Comparison of ENCODE assay signal across 11 mouse cellular contexts in the genomic region with DNA sequence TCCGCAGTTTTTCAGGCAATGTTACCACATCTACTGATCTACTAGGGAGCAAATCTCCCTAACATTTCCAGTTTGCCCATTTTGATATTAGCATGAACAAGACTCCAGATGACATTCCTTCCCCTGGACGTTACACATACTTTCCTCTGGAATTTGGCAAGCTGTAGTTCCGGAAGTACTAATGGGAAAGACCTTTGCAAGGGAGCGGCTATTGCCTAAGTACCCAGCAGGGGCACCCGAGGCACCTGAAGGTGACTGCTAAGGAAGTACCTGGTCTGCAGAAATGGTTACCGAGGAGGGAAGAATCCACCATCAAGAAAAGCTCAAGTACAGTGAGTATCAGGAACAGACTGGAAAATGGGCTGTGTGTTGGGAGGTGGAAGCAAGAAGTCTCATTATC. TPM values are rescaled to one million over a fixed set of nuclear protein-coding genes. Genes with fewer than 3 reads are reported as not detected.
A peak's percentile ranks its signal among the peaks of the same experiment; 100 is the strongest.
DNase-seq lines count a peak whose midpoint lies in the region; ATAC-seq and TF ChIP-seq lines count a peak whose summit lies in the region.
"Had no signal": no experiment of that assay in that cellular context is flagged by ENCODE, and none has a peak within 500 bp of the region (broad histone marks: within the 10 kb centered on the region; RNA-seq: fewer than 3 reads in every experiment).

No protein-coding gene starts in this region.

- no peak overlapping the region for H3K4me2 ChIP-seq in liver, embryonic 14.5 days (ENCODE audit: low read depth)
- H3K4me2 ChIP-seq in liver, embryonic 12.5 days = no peak overlapping the region
- 0 out of 2 replicates have a peak overlapping the region, but pooled peaks have one; percentile 18 for H3K4me2 ChIP-seq in kidney, embryonic 16.5 days (replicated peaks; ENCODE audit: low read depth, low read length)
- H3K4me2 ChIP-seq: embryonic facial prominence, embryonic 15.5 days; hindbrain, embryonic 13.5 days had no signal

- H3K4me1 ChIP-seq in liver, embryonic 14.5 days (replicated peaks; ENCODE audit: control insufficient read depth in 2 of 2, insufficient read depth in 2 of 2, low read length in 1 of 2) = peaks cover 0 to 14% of the 10 kb centered on the region in 2 experiments; a peak in 2 of 4 replicates
- H3K4me1 ChIP-seq in liver, embryonic 12.5 days = peaks cover 5% of the 10 kb centered on the region; the same call in 1 of the 2 replicates
- peaks cover 25% of the 10 kb centered on the region for H3K4me1 ChIP-seq in kidney, embryonic 16.5 days (ENCODE audit: insufficient read depth, low read length)
- H3K4me1 ChIP-seq in small intestine, adult 2 months (ENCODE audit: control insufficient read depth, insufficient read depth, insufficient read length, low read length) = peaks cover 2% of the 10 kb centered on the region
- H3K4me1 ChIP-seq in cerebellum, adult 2 months (ENCODE audit: control insufficient read depth, insufficient read depth, low read length) = no peaks in the 10 kb centered on the region

- peak; percentile 32; the same call in 1 of the 2 replicates for TF ChIP-seq CTCF in liver, embryonic 14.5 days (IDR thresholded peaks at IDR 0.05; ENCODE audit: low read depth)
- peak; percentile 39; the same call in 1 of the 2 replicates for TF ChIP-seq CTCF in small intestine, adult 2 months (IDR thresholded peaks at IDR 0.05; ENCODE audit: extremely low read depth, insufficient read length, insufficient replicate concordance, low read depth, low read length)
- TF ChIP-seq CTCF in cerebellum, adult 2 months (IDR thresholded peaks at IDR 0.05; ENCODE audit: borderline replicate concordance, insufficient read depth, low read depth, low read length) = no peak

- no peak overlapping the region for H3K4me3 ChIP-seq in liver, embryonic 14.5 days (ENCODE audit: insufficient read depth in 1 of 2, low read depth in 2 of 2, low read length in 2 of 2)
- no peak overlapping the region for H3K4me3 ChIP-seq in liver, embryonic 12.5 days
- H3K4me3 ChIP-seq in kidney, embryonic 16.5 days (ENCODE audit: low read length) = no peak overlapping the region
- H3K4me3 ChIP-seq in small intestine, adult 2 months (ENCODE audit: low read depth, low read length) = no peak overlapping the region
- no peak overlapping the region for H3K4me3 ChIP-seq in cerebellum, adult 2 months (replicated peaks; ENCODE audit: insufficient read depth, low read depth, low read length)
- H3K4me3 ChIP-seq: embryonic facial prominence, embryonic 15.5 days; hindbrain, embryonic 13.5 days had no signal

- H3K36me3 ChIP-seq in liver, embryonic 14.5 days (replicated peaks; ENCODE audit: control insufficient read depth, insufficient read depth, low read depth) = no peaks in the 10 kb centered on the region
- H3K36me3 ChIP-seq in liver, embryonic 12.5 days = no peaks in the 10 kb centered on the region
- H3K36me3 ChIP-seq in kidney, embryonic 16.5 days (ENCODE audit: insufficient read depth, low read length) = no peaks in the 10 kb centered on the region
- no peaks in the 10 kb centered on the region for H3K36me3 ChIP-seq in small intestine, adult 2 months (ENCODE audit: control insufficient read depth, insufficient read depth, low read length)
- H3K36me3 ChIP-seq: embryonic facial prominence, embryonic 15.5 days; hindbrain, embryonic 13.5 days had no signal

- no peak for DNase-seq in liver, embryonic 14.5 days (ENCODE audit: low read depth in 3 of 3, low spot score in 3 of 3)
- DNase-seq in fat pad, adult 2 months (ENCODE audit: extremely low read depth, low read depth, low spot score) = peak; percentile 30
- DNase-seq in cerebellum, adult 2 months = no peak
- DNase-seq in c-Kit-positive CD71-positive TER-119-positive erythroid progenitor cells, embryonic 14.5 days (ENCODE audit: low spot score) = no peak
- DNase-seq: adrenal gland, adult 2 months had no signal

- WGBS in liver, embryonic 14.5 days (ENCODE audit: insufficient replicate concordance) = 36% methylated on average over 6 of the region's 6 CpGs
- 45% methylated on average over 6 of the region's 6 CpGs for WGBS in liver, embryonic 12.5 days (ENCODE audit: insufficient replicate concordance)
- 36% methylated on average over 6 of the region's 6 CpGs for WGBS in kidney, embryonic 16.5 days
- WGBS in small intestine, adult 2 months = 20% methylated on average over 6 of the region's 6 CpGs
- 51% methylated on average over 6 of the region's 6 CpGs for WGBS in cerebellum, adult 2 months

- no peak overlapping the region for H3K27ac ChIP-seq in liver, embryonic 14.5 days
- H3K27ac ChIP-seq in liver, embryonic 12.5 days = no peak overlapping the region
- no peak overlapping the region for H3K27ac ChIP-seq in kidney, embryonic 16.5 days (ENCODE audit: low read length)
- no peak overlapping the region for H3K27ac ChIP-seq in small intestine, adult 2 months (ENCODE audit: insufficient read depth, low read depth, low read length)
- H3K27ac ChIP-seq in cerebellum, adult 2 months (ENCODE audit: insufficient read depth, low read length) = no peak overlapping the region
- H3K27ac ChIP-seq: hindbrain, embryonic 13.5 days; macrophage had no signal

- TF ChIP-seq EP300 in liver, embryonic 14.5 days (IDR thresholded peaks at IDR 0.05; ENCODE audit: low read depth) = no peak

- H3K9me3 ChIP-seq in liver, embryonic 14.5 days (ENCODE audit: control insufficient read depth, low read length) = no peaks in the 10 kb centered on the region
- H3K9me3 ChIP-seq in liver, embryonic 12.5 days (replicated peaks) = no peaks in the 10 kb centered on the region
- H3K9me3 ChIP-seq in kidney, embryonic 16.5 days (ENCODE audit: low read length) = no peaks in the 10 kb centered on the region
- H3K9me3 ChIP-seq: embryonic facial prominence, embryonic 15.5 days; hindbrain, embryonic 13.5 days had no signal

- no peaks in the 10 kb centered on the region; the same call in 1 of the 2 replicates for H3K27me3 ChIP-seq in liver, embryonic 14.5 days (ENCODE audit: control insufficient read depth, insufficient read depth, low read length)
- H3K27me3 ChIP-seq in liver, embryonic 12.5 days (replicated peaks) = peaks cover 16% of the 10 kb centered on the region
- H3K27me3 ChIP-seq in kidney, embryonic 16.5 days (ENCODE audit: insufficient read depth, low read length) = no peaks in the 10 kb centered on the region
- H3K27me3 ChIP-seq in small intestine, adult 2 months (ENCODE audit: control insufficient read depth, insufficient read depth, low read length) = no peaks in the 10 kb centered on the region
- H3K27me3 ChIP-seq in cerebellum, adult 2 months (ENCODE audit: control insufficient read depth, insufficient read depth, low read length) = no peaks in the 10 kb centered on the region
- H3K27me3 ChIP-seq: embryonic facial prominence, embryonic 15.5 days had no signal

- ATAC-seq in liver, embryonic 14.5 days (ENCODE audit: insufficient read depth) = no peak
- no peak for ATAC-seq in liver, embryonic 12.5 days
- no peak for ATAC-seq in kidney, embryonic 16.5 days (ENCODE audit: low FRiP score, low TSS enrichment)

- TF ChIP-seq POLR2A in small intestine, adult 2 months (IDR thresholded peaks at IDR 0.05; ENCODE audit: low read depth, low read length) = no peak
- no peak for TF ChIP-seq POLR2A in cerebellum, adult 2 months (IDR thresholded peaks at IDR 0.05; ENCODE audit: borderline replicate concordance, insufficient read depth, low read length)

- H3K9ac ChIP-seq in liver, embryonic 14.5 days (replicated peaks) = no peak overlapping the region
- H3K9ac ChIP-seq in liver, embryonic 12.5 days = no peak overlapping the region
- 0 out of 2 replicates have a peak overlapping the region, but pooled peaks have one; percentile 22 for H3K9ac ChIP-seq in kidney, embryonic 16.5 days (replicated peaks; ENCODE audit: low read length)
- H3K9ac ChIP-seq: embryonic facial prominence, embryonic 15.5 days; hindbrain, embryonic 13.5 days had no signal

RNA-seq across cellular contexts. Expression of a gene that starts 14.9 kb away (rescaled TPM):
- polyA plus RNA-seq in liver, embryonic 14.5 days (2012; rRNA removed) = 10.3 and 12.9 TPM in 2 replicates
- polyA plus RNA-seq in liver, embryonic 14.5 days (2014; fragmentation: Nextera tagmentation; extraction: Ambion mirVana) = 12.8 and 13.6 TPM in 2 replicates
- polyA plus RNA-seq in liver, embryonic 12.5 days (2016; fragmentation: Nextera tagmentation; extraction: Ambion mirVana) = 25.7 and 27.0 TPM in 2 replicates
- polyA plus RNA-seq in kidney, embryonic 16.5 days (2015; fragmentation: Nextera tagmentation; extraction: Ambion mirVana) = 26.5 and 43.9 TPM in 2 replicates
- 33.1 and 61.0 TPM in 2 replicates for polyA plus RNA-seq in small intestine, adult 2 months (2012; rRNA removed)
- 34.0 and 35.8 TPM in 2 replicates for polyA plus RNA-seq in cerebellum, adult 2 months (2012; rRNA removed)

RNA-seq across cellular contexts. Expression of a gene that starts 25.6 kb away (rescaled TPM):
- 8.5 and 10.6 TPM in 2 replicates for polyA plus RNA-seq in liver, embryonic 14.5 days (2012; rRNA removed)
- polyA plus RNA-seq in liver, embryonic 14.5 days (2014; fragmentation: Nextera tagmentation; extraction: Ambion mirVana) = 14.3 and 14.9 TPM in 2 replicates
- polyA plus RNA-seq in liver, embryonic 12.5 days (2016; fragmentation: Nextera tagmentation; extraction: Ambion mirVana) = 17.6 and 17.7 TPM in 2 replicates
- 5.9 and 6.1 TPM in 2 replicates for polyA plus RNA-seq in kidney, embryonic 16.5 days (2015; fragmentation: Nextera tagmentation; extraction: Ambion mirVana)
- polyA plus RNA-seq in small intestine, adult 2 months (2012; rRNA removed) = 0.51 and 0.65 TPM in 2 replicates
- 2.9 and 4.1 TPM in 2 replicates for polyA plus RNA-seq in cerebellum, adult 2 months (2012; rRNA removed)

RNA-seq across cellular contexts. Expression of a gene that starts 40.4 kb away (rescaled TPM):
- 15.8 and 19.0 TPM in 2 replicates for polyA plus RNA-seq in liver, embryonic 14.5 days (2012; rRNA removed)
- polyA plus RNA-seq in liver, embryonic 14.5 days (2014; fragmentation: Nextera tagmentation; extraction: Ambion mirVana) = 29.2 and 30.1 TPM in 2 replicates
- 42.2 and 42.6 TPM in 2 replicates for polyA plus RNA-seq in liver, embryonic 12.5 days (2016; fragmentation: Nextera tagmentation; extraction: Ambion mirVana)
- 70.0 and 70.5 TPM in 2 replicates for polyA plus RNA-seq in kidney, embryonic 16.5 days (2015; fragmentation: Nextera tagmentation; extraction: Ambion mirVana)
- polyA plus RNA-seq in small intestine, adult 2 months (2012; rRNA removed) = 10.3 and 14.4 TPM in 2 replicates
- 53.8 and 54.5 TPM in 2 replicates for polyA plus RNA-seq in cerebellum, adult 2 months (2012; rRNA removed)
